Mouse (Mus musculus) kidney, embryonic 15.5 days (tissue): Measurements from ENCODE around the gene Shisa4. TPM values are rescaled to one million over a fixed set of nuclear protein-coding genes. Genes with fewer than 3 reads are reported as not detected.

Experiments used
- ATAC-seq: fragments of 200-750 bp; cut with Nextera tagmentation; replicated peaks from 2 replicates; pipeline ENCODE4 v1.8.0; 2017; ENCODE audit warnings: moderate TSS enrichment; ENCODE audit not compliant: low FRiP score
- H3K27ac ChIP-seq: fragments of 300-500 bp; sonication (generic); 2 replicates; pipeline ENCODE4 v1.5.1; 2015; ENCODE audit warnings: mild to moderate bottlenecking, inconsistent platforms
- H3K27me3 ChIP-seq: fragments of 300-500 bp; sonication (generic); 2 replicates; pipeline ENCODE4 v1.6.1; 2015; ENCODE audit warnings: inconsistent platforms
- H3K36me3 ChIP-seq: fragments of 300-500 bp; sonication (generic); 2 replicates; pipeline ENCODE4 v1.6.1; 2015; ENCODE audit warnings: inconsistent platforms
- H3K4me1 ChIP-seq: fragments of 300-500 bp; sonication (generic); 2 replicates; pipeline ENCODE4 v1.6.1; 2015; ENCODE audit warnings: inconsistent platforms
- H3K4me2 ChIP-seq: fragments of 300-500 bp; sonication (generic); 2 replicates; pipeline ENCODE4 v1.6.1; 2015; ENCODE audit warnings: moderate library complexity, mild to moderate bottlenecking, inconsistent platforms
- H3K4me3 ChIP-seq: fragments of 300-500 bp; sonication (generic); replicated peaks from 2 replicates; pipeline ENCODE4 v1.5.1; 2015; ENCODE audit warnings: mild to moderate bottlenecking, inconsistent platforms
- H3K9ac ChIP-seq: fragments of 300-500 bp; sonication (generic); 2 replicates; pipeline ENCODE4 v1.6.1; 2015; ENCODE audit warnings: mild to moderate bottlenecking, inconsistent platforms
- H3K9me3 ChIP-seq: fragments of 300-500 bp; sonication (generic); replicated peaks from 2 replicates; pipeline ENCODE4 v1.6.1; 2016; ENCODE audit warnings: inconsistent platforms
- WGBS: fragments of 180-500 bp; shearing (Covaris S2); methylation state at CpG from one replicate; pipeline ENCODE4 v1.1.7; 2015; ENCODE audit warnings: mixed read lengths; 5-methylcytosine and 5-hydroxymethylcytosine counted together
- polyA plus RNA-seq: library from polyadenylated mRNA; unstranded; fragments of >200 nt; fragmentation: Nextera tagmentation; extraction: Ambion mirVana; gene quantifications from 2 replicates; pipeline ENCODE4 v1.2.1, GENCODE M21; 2015

The Shisa4 gene
- polyA plus RNA-seq, 1 experiment from 2014 or later = 48.3 TPM

GRCm38 (mm10) chr1:135323367-135323901 lies 51.6 kb downstream of the Shisa4 start:
- Histone ChIP-seq H3K4me1 (peaks cover 13% of the 10 kb centered on the region; the same call in 1 of the 2 replicates), H3K4me3 (no peak overlapping the region), H3K9ac (no peak overlapping the region), H3K36me3 (no peaks in the 10 kb centered on the region), H3K27ac (no peak overlapping the region), H3K27me3 (peaks cover 12% of the 10 kb centered on the region; the same call in 1 of the 2 replicates), H3K9me3 (no peaks in the 10 kb centered on the region), H3K4me2 (no peak overlapping the region)
- WGBS = 72% methylated on average over 7 of the region's 7 CpGs
- no peak for ATAC-seq

Other genes with a start within 250 kb of the Shisa4 start
- 1.2 TPM in 2 replicates for gene Ptpn7, start 242.5 kb downstream of the Shisa4 start, polyA plus RNA-seq
- gene Arl8a, start 228.4 kb downstream of the Shisa4 start, polyA plus RNA-seq = 45.3 and 52.3 TPM in 2 replicates
- gene Gpr37l1, start 207.6 kb downstream of the Shisa4 start, polyA plus RNA-seq = 0.09 TPM in 1 of 2 replicates, not detected in the other
- 25.8 and 30.7 TPM in 2 replicates for gene Elf3, start 116.7 kb downstream of the Shisa4 start, polyA plus RNA-seq
- gene Rnpep, start 91.2 kb downstream of the Shisa4 start, polyA plus RNA-seq = 88.0 and 93.4 TPM in 2 replicates
- 210 and 234 TPM in 2 replicates for gene Timm17a, start 61.5 kb downstream of the Shisa4 start, polyA plus RNA-seq
- 0.95 and 3.4 TPM in 2 replicates for gene Lmod1, start 50.4 kb downstream of the Shisa4 start, polyA plus RNA-seq
- 132 and 140 TPM in 2 replicates for gene Ipo9, start 55.3 kb upstream of the Shisa4 start, polyA plus RNA-seq
- 16.4 and 16.6 TPM in 2 replicates for gene Nav1, start 232.1 kb upstream of the Shisa4 start, polyA plus RNA-seq